Mouse (Mus musculus) thymus, adult 2 months (tissue): ENCODE data around the gene Acp7.

Experiments used
- CTCF ChIP-seq: fragments of 200-500 bp; IDR thresholded peaks from 2 replicates; pipeline ENCODE4 v1.5.1; 2012; ENCODE audit warnings: mild to moderate bottlenecking, control low read depth, low read length, moderate library complexity, borderline replicate concordance; ENCODE audit not compliant: control insufficient read depth, poor library complexity, insufficient read depth; ENCODE audit errors: extremely low read depth
- POLR2A ChIP-seq: fragments of 200-500 bp; IDR thresholded peaks from 2 replicates; pipeline ENCODE4 v1.6.1; 2012; ENCODE audit warnings: mild to moderate bottlenecking, low read length, control low read depth, moderate library complexity; ENCODE audit not compliant: control insufficient read depth, poor library complexity, insufficient read depth; ENCODE audit errors: extremely low read depth

GRCm38 (mm10) chr7:28562951-28563350 is 68.2 kb downstream of the Acp7 start:
- TF ChIP-seq CTCF (no peak), POLR2A (no peak)
